Mouse (Mus musculus) G1E (cell line): ENCODE data around the gene Shroom1. TPM values are rescaled to one million over a fixed set of nuclear protein-coding genes. Genes with fewer than 3 reads are reported as not detected.
A peak's percentile ranks its signal among the peaks of the same experiment; 100 is the strongest.

Source experiments
- ATAC-seq: 2 replicates; pipeline ENCODE4 v1.8.0; 2016; ENCODE audit warnings: mild to moderate bottlenecking; ENCODE audit not compliant: insufficient number of reproducible peaks, poor library complexity, low FRiP score, severe bottlenecking; ENCODE audit errors: extremely low read depth
- DNase-seq: peaks from one replicate; pipeline ENCODE4 v3.0.0; 2012; ENCODE audit warnings: low spot score
- H3K27me3 ChIP-seq: 2 replicates; pipeline ENCODE4 v1.6.1; 2012; ENCODE audit warnings: mild to moderate bottlenecking, low read length, inconsistent platforms; ENCODE audit not compliant: insufficient read depth
- H3K36me3 ChIP-seq: replicated peaks from 2 replicates; pipeline ENCODE3; 2012; ENCODE audit warnings: mild to moderate bottlenecking, inconsistent platforms
- H3K4me1 ChIP-seq: 2 replicates; pipeline ENCODE4 v1.6.1; 2012; ENCODE audit warnings: low read depth, low read length, inconsistent platforms, mixed read lengths; ENCODE audit not compliant: insufficient read depth
- H3K4me3 ChIP-seq: 2 replicates; pipeline ENCODE4 v1.5.1; 2012; ENCODE audit warnings: low read depth, mild to moderate bottlenecking, inconsistent platforms, low read length, moderate library complexity, mixed read lengths
- H3K9me3 ChIP-seq: replicated peaks from 2 replicates; pipeline ENCODE4 v1.6.1; 2012; ENCODE audit warnings: inconsistent platforms
- CTCF ChIP-seq: IDR thresholded peaks from 2 replicates; pipeline ENCODE4 v1.5.1; 2012; ENCODE audit warnings: low read depth, low read length, inconsistent platforms, mixed read lengths
- GATA1 ChIP-seq: IDR thresholded peaks from 2 replicates; pipeline ENCODE4 v1.6.1; 2012; ENCODE audit warnings: borderline replicate concordance, low read length, inconsistent platforms, mixed read lengths
- GATA2 ChIP-seq: IDR thresholded peaks from 2 replicates; pipeline ENCODE4 v1.6.1; 2012; ENCODE audit warnings: low read depth, low read length, inconsistent platforms, borderline replicate concordance
- POLR2AphosphoS5 ChIP-seq: IDR thresholded peaks from 2 replicates; pipeline ENCODE4 v1.6.1; 2012; ENCODE audit warnings: low read depth, low read length, inconsistent platforms; ENCODE audit not compliant: insufficient replicate concordance
- TAL1 ChIP-seq: conservative IDR thresholded peaks from 2 replicates; pipeline ENCODE4 v1.6.1; 2012; ENCODE audit warnings: low read depth, low read length, inconsistent platforms, mixed read lengths
- polyA plus RNA-seq: library from polyadenylated mRNA; stranded (reverse); fragments of >175 nt; gene quantifications from 2 replicates; pipeline ENCODE4 v1.2.3, GENCODE M21; 2012
- total RNA-seq, 2 experiments: library from RNA; stranded (forward) in 1 of 2; stranded (reverse) in 1 of 2; fragments of 200-1000 nt in 1 of 2; fragments of >200 nt in 1 of 2; fragmentation: Nextera tagmentation in 1 of 2; gene quantifications; 2 replicates each; pipeline ENCODE4 v1.2.3; 2014 to 2017

Shroom1 gene
- total and polyA plus RNA-seq, 3 experiments = 0.11 TPM; not detected in 2

- peaks cover 3% of the 10 kb centered on the region; the same call in 1 of the 2 replicates for H3K4me1 ChIP-seq
- no peak for TF ChIP-seq CTCF
- no peak for TF ChIP-seq GATA1
- no peak for TF ChIP-seq GATA2
- no peak for TF ChIP-seq POLR2AphosphoS5
- no peak for TF ChIP-seq TAL1
- DNase-seq = no peak
- no peak for ATAC-seq
- H3K9me3 ChIP-seq = no peaks in the 10 kb centered on the region
- no peak overlapping the region for H3K4me3 ChIP-seq
- H3K36me3 ChIP-seq = no peaks in the 10 kb centered on the region
- peaks cover 63% of the 10 kb centered on the region for H3K27me3 ChIP-seq
Measured at GRCm38 (mm10) chr11:53451361-53451760, 5.6 kb upstream of the Shroom1 start.

- TF ChIP-seq TAL1 (no peak), POLR2AphosphoS5 (no peak), CTCF (no peak), GATA1 (no peak), GATA2 (no peak)
Measured at GRCm38 (mm10) chr11:53452396-53452795, 4.6 kb upstream of the Shroom1 start.

GRCm38 (mm10) chr11:53453031-53453430, 4.0 kb upstream of the Shroom1 start:
- peaks cover 79% of the 10 kb centered on the region for H3K27me3 ChIP-seq
- H3K36me3 ChIP-seq = no peaks in the 10 kb centered on the region
- H3K4me1 ChIP-seq = peaks cover 13% of the 10 kb centered on the region
- TF ChIP-seq CTCF = no peak
- TF ChIP-seq TAL1 = no peak
- TF ChIP-seq POLR2AphosphoS5 = no peak
- no peak for TF ChIP-seq GATA1
- TF ChIP-seq GATA2 = no peak
- DNase-seq = no peak
- no peak for ATAC-seq
- no peak overlapping the region for H3K4me3 ChIP-seq
- no peaks in the 10 kb centered on the region; the same call in 1 of the 2 replicates for H3K9me3 ChIP-seq

More at GRCm38 (mm10) chr11:53452396-53452795, 4.6 kb upstream of the Shroom1 start:
- no peaks in the 10 kb centered on the region; the same call in 1 of the 2 replicates for H3K9me3 ChIP-seq
- H3K4me1 ChIP-seq = peaks cover 12% of the 10 kb centered on the region
- H3K36me3 ChIP-seq = no peaks in the 10 kb centered on the region
- ATAC-seq (no peak), DNase-seq (no peak)
- H3K4me3 ChIP-seq = no peak overlapping the region
- H3K27me3 ChIP-seq = peaks cover 73% of the 10 kb centered on the region

- TF ChIP-seq GATA1 (no peak), TAL1 (no peak)
- ATAC-seq (no peak), DNase-seq (no peak)
- Histone ChIP-seq H3K4me1 (peaks cover 23% of the 10 kb centered on the region), H3K4me3 (peak overlapping the region; percentile 65), H3K9me3 (no peaks in the 10 kb centered on the region; the same call in 1 of the 2 replicates), H3K27me3 (peaks cover 64% of the 10 kb centered on the region), H3K36me3 (no peaks in the 10 kb centered on the region)
Measured at GRCm38 (mm10) chr11:53457372-53457954, 458 bp downstream of the Shroom1 start.

- DNase-seq (no peak), ATAC-seq (no peak)
- H3K4me3 ChIP-seq = no peak overlapping the region
- H3K36me3 ChIP-seq = no peaks in the 10 kb centered on the region
- H3K4me1 ChIP-seq = peaks cover 27% of the 10 kb centered on the region
- TF ChIP-seq CTCF = no peak
- no peak for TF ChIP-seq GATA2
- TF ChIP-seq TAL1 = no peak
- TF ChIP-seq GATA1 = no peak
- H3K9me3 ChIP-seq = peaks cover 8% of the 10 kb centered on the region
- H3K27me3 ChIP-seq = peaks cover 63% of the 10 kb centered on the region
Measured at GRCm38 (mm10) chr11:53458996-53459395, 2.0 kb downstream of the Shroom1 start.

GRCm38 (mm10) chr11:53460192-53460591, 3.2 kb downstream of the Shroom1 start:
- H3K4me3 ChIP-seq = no peak overlapping the region
- peaks cover 8% of the 10 kb centered on the region for H3K9me3 ChIP-seq
- H3K4me1 ChIP-seq = peaks cover 27% of the 10 kb centered on the region
- H3K27me3 ChIP-seq = peaks cover 62% of the 10 kb centered on the region
- H3K36me3 ChIP-seq = no peaks in the 10 kb centered on the region
- ATAC-seq (no peak), DNase-seq (no peak)
- TF ChIP-seq GATA2 (no peak), GATA1 (no peak), TAL1 (no peak), CTCF (no peak), POLR2AphosphoS5 (no peak)
